Mouse (Mus musculus) olfactory bulb, adult 2 months (tissue): Measurements from ENCODE around the gene Mc1r.

Source experiments
- CTCF ChIP-seq: fragments of 200-500 bp; IDR thresholded peaks from 2 replicates; pipeline ENCODE4 v1.5.1; 2012; ENCODE audit warnings: low read depth, mild to moderate bottlenecking, low read length, moderate library complexity; ENCODE audit not compliant: insufficient read depth
- POLR2A ChIP-seq: fragments of 200-500 bp; IDR thresholded peaks from 2 replicates; pipeline ENCODE4 v1.6.1; 2012; ENCODE audit warnings: mild to moderate bottlenecking, low read depth, low read length, moderate library complexity; ENCODE audit not compliant: insufficient read depth

GRCm38 (mm10) chr8:123422781-123423159 lies 15.9 kb downstream of the Mc1r start:
- TF ChIP-seq CTCF (no peak), POLR2A (no peak)
